Mouse (Mus musculus) lung, postnatal 0 days (tissue): ENCODE data around the gene 4930426L09Rik.

Source experiments
- CTCF ChIP-seq: IDR thresholded peaks from 2 replicates; pipeline ENCODE4 v1.5.1; 2016; ENCODE audit warnings: antibody characterized with exemption, mild to moderate bottlenecking
- EP300 ChIP-seq: IDR thresholded peaks from 2 replicates; pipeline ENCODE4 v1.6.1; 2016; ENCODE audit warnings: antibody characterized with exemption, mild to moderate bottlenecking, control low read depth

DNA sequence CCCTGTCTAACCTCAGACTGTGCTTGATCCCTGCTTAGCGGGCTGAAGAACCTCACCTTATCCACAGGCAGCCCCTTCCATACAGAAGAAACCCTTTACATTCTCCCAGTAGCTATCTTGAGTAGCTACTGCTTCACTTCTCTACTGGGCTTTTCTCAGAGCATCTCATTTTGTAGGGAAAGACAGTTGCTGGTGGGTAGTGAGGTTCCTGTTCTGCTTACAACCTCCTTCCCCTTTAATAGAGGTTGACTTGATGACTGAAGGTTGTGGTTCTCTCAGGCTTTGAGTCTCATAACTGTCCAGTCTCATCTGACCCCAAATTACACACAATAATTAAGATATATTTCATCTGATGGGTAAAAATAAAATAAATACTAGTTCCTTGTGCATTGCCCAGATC lies 50.1 kb downstream of the 4930426L09Rik start:
- TF ChIP-seq CTCF: no peak
- no peak for TF ChIP-seq EP300
